Mouse (Mus musculus): ENCODE measurements around the gene Mup19. TPM values are rescaled to one million over a fixed set of nuclear protein-coding genes. Genes with fewer than 3 reads are reported as not detected.
A peak's percentile ranks its signal among the peaks of the same experiment; 100 is the strongest.
"Not testable (repeated sequence)": the region's sequence is repeated elsewhere in the genome, so short reads cannot be mapped to it uniquely, and the experiment has no call there.

Mup19 gene
- polyA plus RNA-seq (2014; fragmentation: Nextera tagmentation; extraction: Ambion mirVana) = not detected in 2 replicates

GRCm38 (mm10) chr4:61782169-61782568, at the start of gene Mup19:
Gene Mup19, minus strand, starts transcription at chr4:61782269.
- not testable (repeated sequence) for H3K36me3 ChIP-seq (ENCODE audit: control insufficient read depth, insufficient read depth, low read length); ATAC-seq (ENCODE audit: insufficient read depth, low FRiP score, low TSS enrichment)
- WGBS = 86% methylated on average over 1 of the region's 5 CpGs

GRCm38 (mm10) chr4:61829211-61829610, 47.1 kb upstream of the Mup19 start:
- no peak overlapping the region for H3K4me3 ChIP-seq (ENCODE audit: low read depth, low read length)
- no peak overlapping the region for H3K4me2 ChIP-seq (ENCODE audit: low read depth)
- H3K9ac ChIP-seq (ENCODE audit: low read length) = no peak overlapping the region
- H3K27ac ChIP-seq (ENCODE audit: low read depth, low read length) = no peak overlapping the region
- DNase-seq (ENCODE audit: low spot score) (no peak), ATAC-seq (ENCODE audit: insufficient read depth, low FRiP score, low TSS enrichment) (no peak)
- no peaks in the 10 kb centered on the region for H3K27me3 ChIP-seq (ENCODE audit: control insufficient read depth, insufficient read depth, low read length)
- WGBS = 80% methylated on average over 4 of the region's 4 CpGs
- no peaks in the 10 kb centered on the region for H3K9me3 ChIP-seq (ENCODE audit: control insufficient read depth, low read length)
- H3K4me1 ChIP-seq (ENCODE audit: control insufficient read depth, insufficient read depth, low read length) = no peaks in the 10 kb centered on the region
- H3K36me3 ChIP-seq (ENCODE audit: control insufficient read depth, insufficient read depth, low read length) = no peaks in the 10 kb centered on the region

More at GRCm38 (mm10) chr4:61782169-61782568, at the start of gene Mup19:
- not testable (repeated sequence) for H3K27me3 ChIP-seq (ENCODE audit: control insufficient read depth, insufficient read depth, low read length); H3K4me3 ChIP-seq (ENCODE audit: low read depth, low read length); H3K9ac ChIP-seq (ENCODE audit: low read length); H3K9me3 ChIP-seq (ENCODE audit: control insufficient read depth, low read length); H3K27ac ChIP-seq (ENCODE audit: low read depth, low read length); DNase-seq (ENCODE audit: low spot score); H3K4me1 ChIP-seq (ENCODE audit: control insufficient read depth, insufficient read depth, low read length); H3K4me2 ChIP-seq (ENCODE audit: low read depth)

GRCm38 (mm10) chr4:61823185-61823584, 41.1 kb upstream of the Mup19 start:
- no peaks in the 10 kb centered on the region for H3K36me3 ChIP-seq (ENCODE audit: control insufficient read depth, insufficient read depth, low read length)
- no peak; the same call in 1 of the 2 replicates for ATAC-seq (ENCODE audit: insufficient read depth, low FRiP score, low TSS enrichment)
- H3K4me2 ChIP-seq (ENCODE audit: low read depth) = no peak overlapping the region
- no peak overlapping the region for H3K9ac ChIP-seq (ENCODE audit: low read length)
- H3K4me3 ChIP-seq (ENCODE audit: low read depth, low read length) = no peak overlapping the region
- H3K27me3 ChIP-seq (ENCODE audit: control insufficient read depth, insufficient read depth, low read length) = no peaks in the 10 kb centered on the region
- H3K4me1 ChIP-seq (ENCODE audit: control insufficient read depth, insufficient read depth, low read length) = no peaks in the 10 kb centered on the region
- 0 out of 2 replicates have a peak, but pooled peaks cover 5% of the 10 kb centered on the region for H3K9me3 ChIP-seq (ENCODE audit: control insufficient read depth, low read length)
- no peak overlapping the region for H3K27ac ChIP-seq (ENCODE audit: low read depth, low read length)
- DNase-seq (ENCODE audit: low spot score) = no peak
- 89% methylated on average over 15 of the region's 15 CpGs for whole genome bisulfite sequencing

- H3K4me1 ChIP-seq (ENCODE audit: control insufficient read depth, insufficient read depth, low read length); ATAC-seq (ENCODE audit: insufficient read depth, low FRiP score, low TSS enrichment); H3K9ac ChIP-seq (ENCODE audit: low read length); H3K4me3 ChIP-seq (ENCODE audit: low read depth, low read length); H3K27ac ChIP-seq (ENCODE audit: low read depth, low read length); H3K9me3 ChIP-seq (ENCODE audit: control insufficient read depth, low read length); H3K27me3 ChIP-seq (ENCODE audit: control insufficient read depth, insufficient read depth, low read length); H3K36me3 ChIP-seq (ENCODE audit: control insufficient read depth, insufficient read depth, low read length); DNase-seq (ENCODE audit: low spot score); H3K4me2 ChIP-seq (ENCODE audit: low read depth): not testable (repeated sequence)
- 82% methylated on average over 9 of the region's 9 CpGs for WGBS
Observed at GRCm38 (mm10) chr4:61822541-61822940, 40.5 kb upstream of the Mup19 start.

- no peak overlapping the region for H3K4me3 ChIP-seq (ENCODE audit: low read depth, low read length)
- ATAC-seq (ENCODE audit: insufficient read depth, low FRiP score, low TSS enrichment) = peak; percentile 20; the same call in 1 of the 2 replicates
- 86% methylated on average over 2 of the region's 2 CpGs for WGBS
Observed at GRCm38 (mm10) chr4:61815602-61816001, 33.5 kb upstream of the Mup19 start.

GRCm38 (mm10) chr4:61813435-61813834, 31.4 kb upstream of the Mup19 start:
- no peaks in the 10 kb centered on the region for H3K36me3 ChIP-seq (ENCODE audit: control insufficient read depth, insufficient read depth, low read length)
- peaks cover 2% of the 10 kb centered on the region; the same call in 1 of the 2 replicates for H3K9me3 ChIP-seq (ENCODE audit: control insufficient read depth, low read length)
- H3K4me1 ChIP-seq (ENCODE audit: control insufficient read depth, insufficient read depth, low read length) = no peaks in the 10 kb centered on the region
- no peak for ATAC-seq (ENCODE audit: insufficient read depth, low FRiP score, low TSS enrichment)
- no peak for DNase-seq (ENCODE audit: low spot score)
- H3K4me3 ChIP-seq (ENCODE audit: low read depth, low read length) = no peak overlapping the region
- no peaks in the 10 kb centered on the region for H3K27me3 ChIP-seq (ENCODE audit: control insufficient read depth, insufficient read depth, low read length)
- H3K9ac ChIP-seq (ENCODE audit: low read length) = no peak overlapping the region
- no peak overlapping the region for H3K27ac ChIP-seq (ENCODE audit: low read depth, low read length)
- no peak overlapping the region for H3K4me2 ChIP-seq (ENCODE audit: low read depth)

More at GRCm38 (mm10) chr4:61815602-61816001, 33.5 kb upstream of the Mup19 start:
- Histone ChIP-seq H3K27me3 (ENCODE audit: control insufficient read depth, insufficient read depth, low read length) (no peaks in the 10 kb centered on the region), H3K4me1 (ENCODE audit: control insufficient read depth, insufficient read depth, low read length) (no peaks in the 10 kb centered on the region), H3K9ac (ENCODE audit: low read length) (no peak overlapping the region), H3K36me3 (ENCODE audit: control insufficient read depth, insufficient read depth, low read length) (no peaks in the 10 kb centered on the region), H3K9me3 (ENCODE audit: control insufficient read depth, low read length) (peaks cover 2% of the 10 kb centered on the region; the same call in 1 of the 2 replicates), H3K4me2 (ENCODE audit: low read depth) (no peak overlapping the region), H3K27ac (ENCODE audit: low read depth, low read length) (no peak overlapping the region)
- DNase-seq (ENCODE audit: low spot score) = no peak

GRCm38 (mm10) chr4:61811193-61811592, 29.1 kb upstream of the Mup19 start:
- H3K27me3 ChIP-seq (ENCODE audit: control insufficient read depth, insufficient read depth, low read length); H3K4me1 ChIP-seq (ENCODE audit: control insufficient read depth, insufficient read depth, low read length); H3K27ac ChIP-seq (ENCODE audit: low read depth, low read length); H3K9ac ChIP-seq (ENCODE audit: low read length); H3K4me3 ChIP-seq (ENCODE audit: low read depth, low read length); H3K36me3 ChIP-seq (ENCODE audit: control insufficient read depth, insufficient read depth, low read length); ATAC-seq (ENCODE audit: insufficient read depth, low FRiP score, low TSS enrichment); H3K9me3 ChIP-seq (ENCODE audit: control insufficient read depth, low read length); H3K4me2 ChIP-seq (ENCODE audit: low read depth): not testable (repeated sequence)
- WGBS = 24% methylated on average over 2 of the region's 2 CpGs
- DNase-seq (ENCODE audit: low spot score) = peak; percentile 45

- DNase-seq (ENCODE audit: low spot score); H3K36me3 ChIP-seq (ENCODE audit: control insufficient read depth, insufficient read depth, low read length); ATAC-seq (ENCODE audit: insufficient read depth, low FRiP score, low TSS enrichment); H3K27me3 ChIP-seq (ENCODE audit: control insufficient read depth, insufficient read depth, low read length); H3K4me1 ChIP-seq (ENCODE audit: control insufficient read depth, insufficient read depth, low read length); H3K9ac ChIP-seq (ENCODE audit: low read length); H3K4me3 ChIP-seq (ENCODE audit: low read depth, low read length); H3K4me2 ChIP-seq (ENCODE audit: low read depth); H3K9me3 ChIP-seq (ENCODE audit: control insufficient read depth, low read length); H3K27ac ChIP-seq (ENCODE audit: low read depth, low read length): not testable (repeated sequence)
- 89% methylated on average over 3 of the region's 3 CpGs for WGBS
Observed at GRCm38 (mm10) chr4:61808926-61809325, 26.9 kb upstream of the Mup19 start.

GRCm38 (mm10) chr4:61789699-61790098, 7.6 kb upstream of the Mup19 start:
- H3K36me3 ChIP-seq (ENCODE audit: control insufficient read depth, insufficient read depth, low read length); ATAC-seq (ENCODE audit: insufficient read depth, low FRiP score, low TSS enrichment); H3K9me3 ChIP-seq (ENCODE audit: control insufficient read depth, low read length); H3K4me3 ChIP-seq (ENCODE audit: low read depth, low read length); H3K9ac ChIP-seq (ENCODE audit: low read length); H3K4me1 ChIP-seq (ENCODE audit: control insufficient read depth, insufficient read depth, low read length); H3K27me3 ChIP-seq (ENCODE audit: control insufficient read depth, insufficient read depth, low read length); DNase-seq (ENCODE audit: low spot score); H3K4me2 ChIP-seq (ENCODE audit: low read depth); H3K27ac ChIP-seq (ENCODE audit: low read depth, low read length): not testable (repeated sequence)
- WGBS = 86% methylated on average over 1 of the region's 1 CpGs

All from neural tube, embryonic 11.5 days (tissue).